Mouse (Mus musculus) liver, adult 2 months (tissue): ENCODE measurements around the gene Mrps11. TPM values are rescaled to one million over a fixed set of nuclear protein-coding genes. Genes with fewer than 3 reads are reported as not detected.
A peak's percentile ranks its signal among the peaks of the same experiment; 100 is the strongest.

Experiments
- DNase-seq: peaks from one replicate; pipeline ENCODE4 v3.0.0-alpha.2; 2011; ENCODE audit warnings: low read depth, low spot score; ENCODE audit errors: extremely low read depth
- H3K27ac ChIP-seq: fragments of 200-500 bp; replicated peaks from 2 replicates; pipeline ENCODE4 v1.5.1; 2012; ENCODE audit warnings: low read depth, mild to moderate bottlenecking, control low read depth, inconsistent platforms, low read length; ENCODE audit not compliant: insufficient read depth
- H3K27me3 ChIP-seq: fragments of 200-500 bp; 2 replicates; pipeline ENCODE4 v1.6.1; 2012; ENCODE audit warnings: mild to moderate bottlenecking, moderate library complexity, low read length, inconsistent platforms; ENCODE audit not compliant: control insufficient read depth, insufficient read depth
- H3K36me3 ChIP-seq: fragments of 200-500 bp; 2 replicates; pipeline ENCODE4 v1.6.1; 2012; ENCODE audit warnings: low read length, inconsistent platforms; ENCODE audit not compliant: control insufficient read depth, insufficient read depth
- H3K4me1 ChIP-seq: fragments of 200-500 bp; 2 replicates; pipeline ENCODE4 v1.6.1; 2011; ENCODE audit warnings: low read length; ENCODE audit not compliant: control insufficient read depth, insufficient read depth
- H3K4me3 ChIP-seq: fragments of 200-500 bp; 2 replicates; pipeline ENCODE4 v1.5.1; 2011; ENCODE audit warnings: low read depth, mild to moderate bottlenecking, control low read depth, low read length, moderate library complexity; ENCODE audit not compliant: insufficient read depth
- H3K79me2 ChIP-seq: fragments of 200-500 bp; 2 replicates; pipeline ENCODE4 v1.6.1; 2012; ENCODE audit warnings: inconsistent platforms, mild to moderate bottlenecking, low read length, moderate library complexity; ENCODE audit not compliant: control insufficient read depth, insufficient read depth
- H3K9ac ChIP-seq: fragments of 200-500 bp; 2 replicates; pipeline ENCODE4 v1.6.1; 2012; ENCODE audit warnings: low read depth, mild to moderate bottlenecking, control low read depth, inconsistent platforms, low read length
- CTCF ChIP-seq: fragments of 200-500 bp; IDR thresholded peaks from 2 replicates; pipeline ENCODE4 v1.5.1; 2011; ENCODE audit warnings: low read depth, low read length, control low read depth
- POLR2A ChIP-seq: fragments of 200-500 bp; IDR thresholded peaks from 2 replicates; pipeline ENCODE4 v1.6.1; 2011; ENCODE audit warnings: low read length, control low read depth; ENCODE audit not compliant: insufficient read depth; ENCODE audit errors: extremely low read depth
- WGBS: fragments of 180-500 bp; shearing (Covaris S2); methylation state at CpG from one replicate; pipeline ENCODE4 v1.1.7; 2018; 5-methylcytosine and 5-hydroxymethylcytosine counted together
- polyA plus RNA-seq: library from polyadenylated mRNA; depleted of rRNA; stranded (reverse); fragments of >200 nt; gene quantifications from 2 replicates; pipeline ENCODE4 v1.2.3, GENCODE M21; 2012; rRNA removed
- total RNA-seq: library from RNA; depleted of rRNA; stranded (reverse); fragments of >200 nt; gene quantifications from 2 replicates; pipeline ENCODE4 v1.2.3, GENCODE M21; 2014; rRNA removed

The Mrps11 gene
- total and polyA plus RNA-seq, 2 experiments: 27.0 to 35.4 TPM

GRCm38 (mm10) chr7:78826682-78827385 lies 43.9 kb downstream of the Mrps11 start:
- Histone ChIP-seq H3K9ac (no peak overlapping the region), H3K4me1 (no peaks in the 10 kb centered on the region; the same call in 1 of the 2 replicates), H3K27ac (no peak overlapping the region), H3K4me3 (no peak overlapping the region), H3K36me3 (peaks cover 8% of the 10 kb centered on the region; the same call in 1 of the 2 replicates), H3K27me3 (no peaks in the 10 kb centered on the region), H3K79me2 (no peaks in the 10 kb centered on the region)
- no peak for DNase-seq
- TF ChIP-seq POLR2A: no peak
- TF ChIP-seq CTCF: no peak
- 79% methylated on average over 9 of the region's 9 CpGs for WGBS

DNA sequence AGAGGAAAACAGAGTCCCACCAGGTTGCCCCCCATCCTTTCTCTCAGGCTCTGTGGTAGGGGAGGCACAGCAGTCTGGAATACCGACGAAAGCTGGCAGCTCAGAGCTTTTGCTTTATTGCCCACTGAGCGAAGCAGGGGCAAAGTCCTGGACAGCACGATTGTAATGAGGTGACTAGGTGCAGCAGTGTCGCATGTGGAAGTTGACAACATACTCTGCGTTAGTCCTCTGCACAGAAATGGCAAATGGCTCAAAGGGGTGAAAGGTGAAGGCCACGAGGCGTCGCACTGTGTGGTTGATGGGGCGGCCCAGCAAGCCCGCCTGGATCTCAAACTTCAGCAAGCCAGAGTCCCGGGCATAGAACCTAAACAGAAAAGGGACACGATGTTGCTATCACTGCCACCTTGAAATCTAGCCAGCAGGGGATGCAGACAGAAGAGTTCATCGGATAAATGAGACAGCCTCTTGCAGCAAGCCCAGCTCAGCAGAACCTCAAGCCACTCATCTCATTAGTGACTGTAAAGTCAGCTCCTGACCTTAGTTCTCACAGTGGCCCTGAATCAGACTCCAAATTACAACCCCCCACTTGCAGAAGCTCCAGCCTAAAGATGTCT lies 44.9 kb downstream of the Mrps11 start:
- WGBS: 18% methylated on average over 14 of the region's 14 CpGs

DNA sequence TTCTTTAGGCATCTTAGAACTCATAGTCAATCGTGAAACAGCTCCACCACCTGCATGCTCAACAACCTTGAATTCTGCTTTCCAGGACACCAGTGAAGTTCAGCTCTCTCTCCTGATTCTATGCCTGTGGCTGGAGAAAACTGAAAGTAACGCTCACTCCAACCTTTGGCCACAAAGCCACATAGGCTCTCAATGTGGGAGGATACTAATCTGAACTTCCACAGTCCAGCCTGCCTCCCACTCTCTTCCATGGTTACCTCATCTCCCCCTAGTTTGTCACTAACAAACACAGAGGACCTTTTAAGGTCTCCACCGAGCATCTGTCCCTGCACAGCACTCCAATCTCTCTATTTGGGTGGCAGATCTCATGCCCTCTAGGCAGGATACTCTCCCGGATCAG lies 52.7 kb downstream of the Mrps11 start:
- Histone ChIP-seq H3K36me3 (peaks cover 14% of the 10 kb centered on the region; the same call in 1 of the 2 replicates), H3K27me3 (no peaks in the 10 kb centered on the region), H3K79me2 (no peaks in the 10 kb centered on the region), H3K4me3 (no peak overlapping the region; the same call in 1 of the 2 replicates), H3K4me1 (peaks cover 2% of the 10 kb centered on the region; the same call in 1 of the 2 replicates), H3K27ac (no peak overlapping the region; the same call in 1 of the 2 replicates), H3K9ac (no peak overlapping the region)
- TF ChIP-seq CTCF (no peak), POLR2A (no peak)
- DNase-seq: peak; percentile 13
- 35% methylated on average over 4 of the region's 4 CpGs for WGBS

More for the DNA sequence above, 44.9 kb downstream of the Mrps11 start:
- no peak for TF ChIP-seq POLR2A
- no peak for TF ChIP-seq CTCF
- H3K4me1 ChIP-seq: no peaks in the 10 kb centered on the region; the same call in 1 of the 2 replicates
- no peak overlapping the region for H3K9ac ChIP-seq
- H3K27ac ChIP-seq: no peak overlapping the region
- no peaks in the 10 kb centered on the region for H3K79me2 ChIP-seq
- peak; percentile 65 for DNase-seq
- H3K36me3 ChIP-seq: peaks cover 8% of the 10 kb centered on the region; the same call in 1 of the 2 replicates
- no peak overlapping the region for H3K4me3 ChIP-seq
- no peaks in the 10 kb centered on the region for H3K27me3 ChIP-seq

- Histone ChIP-seq H3K27me3 (no peaks in the 10 kb centered on the region), H3K9ac (no peak overlapping the region), H3K4me3 (no peak overlapping the region), H3K27ac (no peak overlapping the region), H3K36me3 (peaks cover 15% of the 10 kb centered on the region; the same call in 1 of the 2 replicates), H3K79me2 (no peaks in the 10 kb centered on the region), H3K4me1 (peaks cover 2% of the 10 kb centered on the region; the same call in 1 of the 2 replicates)
- WGBS: 72% methylated on average over 4 of the region's 4 CpGs
- TF ChIP-seq CTCF (no peak), POLR2A (no peak)
- DNase-seq: no peak
These were observed 54.3 kb downstream of the Mrps11 start for GRCm38 (mm10) chr7:78837250-78837649.

DNA sequence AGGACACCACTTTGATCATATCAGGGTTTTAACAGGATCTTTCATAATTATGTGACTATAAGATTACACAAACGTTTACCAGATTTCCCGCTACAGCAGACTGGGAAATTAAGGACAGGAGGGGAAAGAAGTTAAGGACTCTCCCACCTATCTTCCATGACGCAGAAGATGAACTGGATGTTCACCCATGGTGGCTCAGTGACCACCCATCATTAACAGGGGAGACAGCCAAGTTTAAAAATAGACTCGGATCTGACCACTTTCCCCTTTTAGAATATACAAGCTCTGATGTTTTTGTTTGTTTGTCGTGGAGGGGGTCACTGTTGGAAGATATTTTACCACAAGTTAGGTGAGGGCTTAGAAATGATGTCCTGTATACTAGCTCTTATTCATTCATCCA lies 58.7 kb downstream of the Mrps11 start:
- no peaks in the 10 kb centered on the region; the same call in 1 of the 2 replicates for H3K79me2 ChIP-seq
- H3K27me3 ChIP-seq: no peaks in the 10 kb centered on the region
- TF ChIP-seq POLR2A (no peak), CTCF (no peak)
- no peak for DNase-seq
- peaks cover 18% of the 10 kb centered on the region; the same call in 1 of the 2 replicates for H3K36me3 ChIP-seq
- no peak overlapping the region for H3K27ac ChIP-seq
- H3K4me1 ChIP-seq: no peaks in the 10 kb centered on the region
- 81% methylated on average over 5 of the region's 5 CpGs for WGBS
- no peak overlapping the region for H3K9ac ChIP-seq
- H3K4me3 ChIP-seq: no peak overlapping the region

Other genes starting within 250 kb of the Mrps11 start
- gene Ntrk3, start 45.1 kb upstream of the Mrps11 start, total RNA-seq: 0.09 and 0.27 TPM in 2 replicates
- 0.20 and 0.38 TPM in 2 replicates for gene Ntrk3, start 45.1 kb upstream of the Mrps11 start, polyA plus RNA-seq
- 23.2 and 30.2 TPM in 2 replicates for gene Mrpl46, start 412 bp downstream of the Mrps11 start, total RNA-seq
- gene Mrpl46, start 412 bp downstream of the Mrps11 start, polyA plus RNA-seq: 18.6 and 22.7 TPM in 2 replicates
- 5.3 and 5.8 TPM in 2 replicates for gene Det1, start 64.1 kb downstream of the Mrps11 start, total RNA-seq
- 7.9 and 8.0 TPM in 2 replicates for gene Det1, start 64.1 kb downstream of the Mrps11 start, polyA plus RNA-seq
- 6.5 and 8.1 TPM in 2 replicates for gene Aen, start 112.7 kb downstream of the Mrps11 start, total RNA-seq
- gene Aen, start 112.7 kb downstream of the Mrps11 start, polyA plus RNA-seq: 22.8 and 25.3 TPM in 2 replicates
- 2.6 and 2.8 TPM in 2 replicates for gene Isg20, start 130.3 kb downstream of the Mrps11 start, total RNA-seq
- 5.7 and 7.7 TPM in 2 replicates for gene Isg20, start 130.3 kb downstream of the Mrps11 start, polyA plus RNA-seq